Mouse (Mus musculus): Measurements from ENCODE around the gene 6030452D12Rik.

6030452D12Rik gene

GRCm38 (mm10) chr8:106500018-106500685 lies at the start of gene 6030452D12Rik:
Gene 6030452D12Rik, plus strand, starts transcription at chr8:106500522.
- DNase-seq = no peak

DNA sequence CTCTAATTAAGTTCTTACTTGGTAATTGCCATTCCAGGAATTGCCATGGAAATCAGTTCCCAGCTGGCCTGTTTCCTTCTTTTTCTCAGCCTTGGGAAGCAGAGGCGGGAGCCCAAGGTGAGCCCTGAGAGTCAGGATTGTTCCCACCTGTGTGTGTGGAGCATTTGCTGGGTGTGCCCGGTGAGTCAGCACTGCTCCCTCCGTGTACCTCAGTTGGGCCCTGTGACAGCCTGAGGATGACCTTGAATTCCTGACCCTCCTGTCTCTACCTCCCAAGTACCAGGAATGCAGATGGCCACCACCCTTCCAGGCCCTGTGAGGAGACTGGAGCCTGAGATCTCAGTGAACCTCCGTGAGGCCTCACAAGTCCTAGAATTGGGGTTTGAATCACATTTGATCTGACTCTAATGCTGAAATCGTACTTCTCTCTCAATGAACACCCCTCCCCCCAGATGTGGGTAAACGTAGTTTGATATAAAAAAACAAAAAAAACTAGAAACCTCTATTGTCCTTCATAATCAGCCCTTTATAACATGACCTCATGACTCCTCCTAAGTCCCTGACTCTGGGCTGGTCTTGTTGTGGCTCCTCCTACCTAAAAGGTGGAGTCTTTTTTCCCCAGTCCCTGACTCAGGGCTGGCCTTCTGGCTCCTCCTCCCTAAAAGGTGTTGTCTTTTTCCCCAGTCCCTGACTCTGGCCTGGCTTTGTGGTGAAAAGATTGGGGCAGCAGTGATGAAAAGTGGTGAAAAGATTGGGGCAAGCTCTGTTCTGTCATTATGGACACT lies 48.8 kb upstream of the 6030452D12Rik start:
- DNase-seq = no peak

- DNase-seq = no peak
Measured at GRCm38 (mm10) chr8:106452701-106453481, 47.4 kb upstream of the 6030452D12Rik start.

DNA sequence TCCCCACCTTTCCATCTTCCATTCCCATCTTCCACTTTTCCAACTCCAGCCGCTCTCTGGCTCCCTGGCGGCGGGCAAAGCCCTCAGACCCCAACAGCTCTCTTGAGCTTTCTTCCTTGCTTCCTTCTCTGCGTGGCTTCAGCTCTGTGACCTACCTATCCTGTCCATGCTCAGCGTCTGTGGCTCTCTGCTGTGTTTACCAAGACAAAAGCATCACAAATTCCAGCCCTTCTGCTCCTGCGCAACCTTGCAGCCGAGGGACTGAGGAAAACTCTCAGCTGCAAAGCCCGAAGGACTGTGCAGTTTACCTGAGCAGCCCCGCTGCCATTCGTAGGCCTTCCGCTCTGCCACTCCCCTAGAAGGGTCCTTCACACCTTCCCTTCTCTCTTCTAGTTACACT lies 46.3 kb upstream of the 6030452D12Rik start:
- no peak for DNase-seq

DNA sequence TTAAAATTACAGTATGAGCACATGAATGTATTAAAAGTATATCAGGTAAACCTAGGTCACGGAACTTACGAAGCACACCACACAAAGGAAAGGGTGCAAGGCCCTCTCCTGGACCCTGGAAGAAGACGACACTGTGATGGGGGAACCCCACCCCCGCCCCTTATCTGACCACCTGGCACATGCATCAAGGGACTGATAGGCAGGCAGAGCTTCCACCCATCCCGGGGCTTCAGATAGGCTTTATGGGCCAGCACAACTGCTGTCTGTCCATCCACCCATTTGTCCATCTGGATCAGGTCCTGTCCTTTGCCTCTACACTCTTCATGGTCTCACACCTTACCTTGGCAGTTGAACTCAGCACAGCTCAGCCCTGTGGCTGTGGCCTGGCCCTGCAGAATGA lies 38.2 kb upstream of the 6030452D12Rik start:
- DNase-seq = no peak

DNA sequence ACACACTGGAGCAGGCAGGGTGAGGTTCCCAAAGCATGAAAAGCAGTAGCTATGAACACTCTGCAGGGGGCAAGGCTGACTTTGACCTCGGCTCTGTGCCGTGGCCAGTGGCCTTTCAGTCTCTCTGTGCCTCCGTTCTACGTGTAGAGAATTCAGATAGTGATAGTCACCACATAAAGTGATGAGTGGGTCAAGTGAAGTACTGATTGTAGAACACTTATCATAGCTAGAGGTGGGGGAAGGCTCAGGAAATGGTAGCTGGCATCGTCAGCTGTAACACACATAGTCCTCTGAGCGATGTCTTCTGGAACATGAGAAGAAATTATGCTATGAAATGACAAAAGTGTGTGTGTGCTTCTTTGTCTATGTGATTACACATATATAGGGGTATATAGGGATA lies 36.5 kb upstream of the 6030452D12Rik start:
- no peak for DNase-seq

DNA sequence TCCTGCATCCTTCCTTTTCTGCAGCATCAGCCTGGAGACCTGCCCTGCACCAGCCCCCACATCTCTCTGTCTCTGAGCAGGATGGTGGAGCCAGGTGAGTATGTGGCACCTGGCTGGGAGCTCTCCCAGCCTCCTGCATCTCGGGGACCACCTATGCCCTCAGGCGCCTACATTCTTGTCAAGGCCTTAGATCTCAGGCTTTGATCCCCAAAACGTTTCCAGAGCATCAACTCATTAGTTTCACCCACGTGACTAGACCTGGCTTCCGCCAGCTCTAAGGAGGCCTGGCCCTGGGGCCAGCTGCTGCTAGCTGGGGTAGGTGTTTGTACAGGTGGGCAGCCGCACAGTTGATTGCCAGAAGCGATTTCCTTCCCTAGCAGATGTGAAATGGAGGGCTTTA lies 30.8 kb upstream of the 6030452D12Rik start:
- DNase-seq = no peak

DNA sequence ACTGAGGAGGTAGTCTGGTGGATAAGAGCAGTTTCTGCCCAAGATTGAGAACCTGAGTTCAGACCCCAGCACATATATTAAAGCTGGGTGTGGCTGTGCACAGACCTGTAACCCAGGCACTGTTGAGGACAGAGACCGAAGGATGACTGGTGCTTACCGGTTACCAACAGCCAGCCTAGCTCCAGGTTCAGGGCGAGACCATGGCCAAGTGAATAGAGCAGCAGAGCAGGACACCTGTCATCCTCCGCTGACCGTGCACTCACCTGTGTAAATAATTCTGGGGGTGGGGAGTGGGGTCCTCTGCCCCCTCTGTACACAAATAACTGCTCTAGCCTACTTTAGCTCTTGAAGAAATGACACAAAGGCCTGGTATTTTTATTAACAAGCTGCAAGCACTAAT lies 26.3 kb upstream of the 6030452D12Rik start:
- DNase-seq = no peak

DNA sequence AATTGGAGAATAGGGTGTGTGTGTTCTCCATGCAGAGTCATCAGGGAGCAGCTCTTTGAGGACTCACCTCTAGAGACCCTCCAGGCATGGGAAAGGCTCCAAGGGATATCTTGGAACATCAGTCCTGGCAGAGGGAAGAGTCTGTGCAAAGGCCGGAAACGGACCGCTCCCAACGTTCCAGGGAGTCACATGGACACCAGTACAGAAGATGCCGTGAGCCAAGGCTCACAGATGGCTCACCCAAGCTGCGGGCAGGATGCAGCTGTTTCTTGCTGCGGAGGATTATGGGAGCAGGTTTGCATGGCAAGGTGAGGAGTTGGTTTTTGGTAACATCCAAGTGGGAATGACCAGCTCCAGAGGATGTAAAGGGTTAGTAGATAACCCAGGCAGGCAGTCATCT lies 3.9 kb downstream of the 6030452D12Rik start:
- no peak for DNase-seq

GRCm38 (mm10) chr8:106505328-106505965 lies 5.1 kb downstream of the 6030452D12Rik start:
- DNase-seq = no peak

DNA sequence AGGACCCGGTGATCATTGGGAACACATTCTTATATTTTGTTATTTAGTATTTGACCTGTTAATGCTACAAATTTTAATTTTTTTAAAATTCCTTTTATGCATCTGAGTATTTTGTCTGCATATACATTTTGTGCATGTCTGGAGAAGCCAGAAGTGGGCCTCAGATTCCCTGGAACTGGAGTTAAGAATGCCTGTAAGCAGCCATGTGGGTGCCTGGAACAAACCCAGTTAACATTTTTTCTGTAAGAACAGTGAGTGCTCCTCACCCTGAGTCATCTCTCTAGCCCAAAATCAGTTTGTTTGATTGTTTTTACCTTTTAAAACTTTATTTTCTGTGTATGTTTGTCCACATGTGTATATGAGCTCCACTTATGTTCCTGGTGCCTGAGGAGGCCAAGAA lies 5.8 kb downstream of the 6030452D12Rik start:
- no peak for DNase-seq

DNA sequence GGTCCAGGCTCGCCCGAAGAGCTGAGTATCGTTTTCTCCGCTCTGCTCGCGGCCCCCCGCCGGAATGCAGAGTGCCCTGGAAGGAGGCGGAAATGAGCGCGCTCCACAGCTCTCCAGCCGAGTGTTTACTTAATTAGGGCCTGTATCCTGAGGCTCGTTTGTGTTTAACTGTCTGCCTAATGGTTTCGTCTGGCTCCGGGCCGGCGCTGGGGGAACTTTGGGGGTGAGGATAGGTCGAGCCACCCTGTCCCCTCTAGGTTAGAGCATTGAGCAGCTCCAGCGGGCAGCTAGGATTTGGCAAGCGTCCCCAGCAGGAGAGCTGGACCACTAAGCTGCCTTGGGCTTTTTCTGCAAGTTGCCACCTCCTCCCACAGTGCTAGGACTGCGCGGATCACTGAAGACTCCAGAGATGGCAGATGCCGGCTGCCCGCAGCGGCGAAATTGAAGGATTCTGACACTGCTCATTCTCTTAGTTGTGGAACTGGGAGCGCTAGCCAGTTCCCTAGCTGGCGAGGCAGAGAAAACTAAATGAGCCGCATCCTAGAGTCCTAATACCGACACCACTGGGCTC lies 7.5 kb downstream of the 6030452D12Rik start:
- DNase-seq = peak; percentile 49 to 53

DNA sequence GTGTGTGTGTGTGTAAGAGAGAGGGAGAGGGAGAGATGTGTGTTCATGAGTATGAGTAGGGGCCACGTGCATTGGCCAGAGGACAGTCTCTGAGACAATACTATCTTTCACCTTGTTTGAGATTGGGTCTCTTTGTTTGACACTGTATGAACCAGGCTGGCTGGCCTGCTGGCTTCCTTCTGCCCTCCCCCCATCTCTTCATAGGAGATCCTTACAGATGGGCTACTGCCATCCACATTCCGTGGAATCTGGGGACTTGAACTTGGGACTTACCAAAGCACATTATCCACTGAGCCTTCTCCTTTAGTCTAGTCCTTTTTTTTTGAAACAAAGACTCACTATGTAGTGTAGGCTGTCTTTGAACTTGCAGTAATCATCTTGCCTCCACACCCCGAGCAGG lies 8.1 kb downstream of the 6030452D12Rik start:
- DNase-seq = no peak

GRCm38 (mm10) chr8:106509079-106509780 lies 8.9 kb downstream of the 6030452D12Rik start:
- DNase-seq = no peak

GRCm38 (mm10) chr8:106510365-106510975 lies 10.1 kb downstream of the 6030452D12Rik start, which contains the start of gene Cdh3:
Gene Cdh3, plus strand, starts transcription at chr8:106510891.
- DNase-seq = peak; percentile 53 to 59

DNA sequence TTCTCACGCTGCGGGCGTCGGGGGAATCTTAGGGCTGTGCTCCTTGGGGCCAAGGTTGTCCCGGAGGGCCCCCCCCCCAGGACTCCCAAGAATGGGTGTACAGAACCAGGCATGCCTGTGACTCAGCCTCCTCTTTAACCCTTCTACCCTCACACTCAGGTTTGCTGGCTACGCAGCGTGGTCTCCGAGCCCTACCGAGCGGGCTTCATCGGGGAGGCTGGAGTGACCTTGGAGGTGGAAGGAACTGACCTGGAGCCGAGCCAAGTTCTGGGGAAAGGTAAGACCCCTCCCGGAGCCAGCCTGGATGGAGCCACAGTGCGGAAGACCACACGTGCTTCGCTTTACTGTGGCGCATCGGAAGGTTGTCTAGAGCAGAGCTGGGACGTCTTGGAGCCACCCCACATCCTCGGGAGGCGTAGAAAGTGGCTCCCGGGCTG lies 10.8 kb downstream of the 6030452D12Rik start:
- DNase-seq = peak in 1 of 2 experiments; percentile 26

DNA sequence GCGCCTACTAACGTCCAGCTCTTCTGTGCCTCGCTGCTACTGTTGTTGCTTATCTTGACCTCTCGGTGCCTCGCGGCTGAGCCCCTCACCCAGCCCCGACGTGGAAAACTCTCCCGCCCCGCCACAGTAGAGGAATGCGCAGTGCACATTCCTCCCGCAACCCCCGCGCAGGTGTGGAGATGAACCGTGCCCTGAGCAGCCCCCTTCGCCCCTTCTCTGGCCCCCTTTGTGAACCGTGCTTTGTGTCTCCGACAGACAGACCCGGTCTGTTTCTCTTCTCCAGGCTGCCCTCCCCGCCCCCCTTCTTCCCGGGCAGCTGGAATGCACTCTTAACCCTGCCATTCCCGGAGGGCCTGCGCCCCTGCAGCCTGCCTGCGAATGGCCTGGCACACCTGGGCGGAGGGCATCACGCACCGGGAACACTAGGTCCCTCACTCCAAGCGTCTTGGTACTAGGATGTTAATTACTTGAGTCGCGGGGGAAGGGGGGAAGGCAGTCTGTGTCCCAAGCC lies 11.3 kb downstream of the 6030452D12Rik start:
- DNase-seq = no peak

GRCm38 (mm10) chr8:106512475-106513150 lies 12.3 kb downstream of the 6030452D12Rik start:
- DNase-seq = no peak

- DNase-seq = no peak
Measured at GRCm38 (mm10) chr8:106515946-106516479, 15.7 kb downstream of the 6030452D12Rik start.

DNA sequence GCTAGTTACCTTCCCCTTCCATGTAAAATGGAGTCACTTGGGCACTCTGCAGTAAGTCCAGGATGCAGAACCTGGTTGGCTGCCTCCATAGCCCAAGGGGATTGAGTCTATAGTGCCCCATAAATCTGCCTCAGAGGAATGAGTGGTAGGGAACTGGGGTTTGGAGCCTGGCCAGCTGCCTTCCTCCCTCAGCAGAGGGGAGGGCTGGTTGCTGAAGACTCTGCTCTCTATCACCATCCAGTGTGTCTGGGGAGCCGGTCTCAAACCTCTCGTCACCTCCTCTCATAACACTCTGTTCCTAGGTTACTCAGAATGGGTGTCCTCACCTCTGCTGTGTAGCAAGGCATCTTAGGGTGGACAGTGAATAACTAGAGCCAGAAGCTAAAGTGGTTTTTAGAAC lies 16.3 kb downstream of the 6030452D12Rik start:
- no peak for DNase-seq

Measured in cerebellum, postnatal 14 days (tissue).